Mouse (Mus musculus): ENCODE data around the gene Slc44a5. TPM values are rescaled to one million over a fixed set of nuclear protein-coding genes. Genes with fewer than 3 reads are reported as not detected.
"Not testable (repeated sequence)": the region's sequence is repeated elsewhere in the genome, so short reads cannot be mapped to it uniquely, and the experiment has no call there.

Slc44a5 gene
- total RNA-seq, 2 experiments from 2014 or later: 43.9 to 55.5 TPM

- no peak for DNase-seq (ENCODE audit: extremely low spot score in 1 of 2, low spot score in 1 of 2)
Observed at GRCm38 (mm10) chr3:154142618-154143017, 169.4 kb downstream of the Slc44a5 start.

GRCm38 (mm10) chr3:154145750-154146149 lies 172.5 kb downstream of the Slc44a5 start:
- no peak for DNase-seq (ENCODE audit: extremely low spot score in 1 of 2, low spot score in 1 of 2)

- DNase-seq (ENCODE audit: extremely low spot score in 1 of 2, low spot score in 1 of 2): no peak
Observed at GRCm38 (mm10) chr3:154149778-154150177, 176.5 kb downstream of the Slc44a5 start.

- DNase-seq (ENCODE audit: extremely low spot score in 1 of 2, low spot score in 1 of 2): not testable (repeated sequence)
Observed at GRCm38 (mm10) chr3:154153541-154153940, 180.3 kb downstream of the Slc44a5 start.

GRCm38 (mm10) chr3:154165882-154166281 lies 192.6 kb downstream of the Slc44a5 start:
- DNase-seq (ENCODE audit: extremely low spot score in 1 of 2, low spot score in 1 of 2): no peak

GRCm38 (mm10) chr3:154171881-154172592 lies 198.8 kb downstream of the Slc44a5 start:
- peak; percentile 40 to 64 for DNase-seq (ENCODE audit: extremely low spot score in 1 of 2, low spot score in 1 of 2)

- DNase-seq (ENCODE audit: extremely low spot score in 1 of 2, low spot score in 1 of 2): no peak
Observed at GRCm38 (mm10) chr3:154172593-154172965, 199.3 kb downstream of the Slc44a5 start.

- DNase-seq (ENCODE audit: extremely low spot score in 1 of 2, low spot score in 1 of 2): no peak
Observed at GRCm38 (mm10) chr3:154173556-154173955, 200.3 kb downstream of the Slc44a5 start.

- no peak for DNase-seq (ENCODE audit: extremely low spot score in 1 of 2, low spot score in 1 of 2)
Observed at GRCm38 (mm10) chr3:154174031-154174430, 200.8 kb downstream of the Slc44a5 start.

GRCm38 (mm10) chr3:154174766-154175165 lies 201.5 kb downstream of the Slc44a5 start:
- DNase-seq (ENCODE audit: extremely low spot score in 1 of 2, low spot score in 1 of 2): no peak

GRCm38 (mm10) chr3:154177665-154178305 lies 204.5 kb downstream of the Slc44a5 start:
- DNase-seq (ENCODE audit: extremely low spot score in 1 of 2, low spot score in 1 of 2): no peak

GRCm38 (mm10) chr3:154179423-154179920 lies 206.2 kb downstream of the Slc44a5 start:
- no peak for DNase-seq (ENCODE audit: extremely low spot score in 1 of 2, low spot score in 1 of 2)

- DNase-seq (ENCODE audit: extremely low spot score in 1 of 2, low spot score in 1 of 2): no peak
Observed at GRCm38 (mm10) chr3:154182987-154183386, 209.8 kb downstream of the Slc44a5 start.

- no peak for DNase-seq (ENCODE audit: extremely low spot score in 1 of 2, low spot score in 1 of 2)
Observed at GRCm38 (mm10) chr3:154183957-154184356, 210.7 kb downstream of the Slc44a5 start.

GRCm38 (mm10) chr3:154188668-154189067 lies 215.4 kb downstream of the Slc44a5 start:
- DNase-seq (ENCODE audit: extremely low spot score in 1 of 2, low spot score in 1 of 2): no peak

GRCm38 (mm10) chr3:154192328-154193030 lies 219.2 kb downstream of the Slc44a5 start:
- DNase-seq (ENCODE audit: extremely low spot score in 1 of 2, low spot score in 1 of 2): no peak

- DNase-seq (ENCODE audit: extremely low spot score in 1 of 2, low spot score in 1 of 2): no peak
Observed at GRCm38 (mm10) chr3:154193189-154193840, 220.1 kb downstream of the Slc44a5 start.

GRCm38 (mm10) chr3:154200422-154200828 lies 227.2 kb downstream of the Slc44a5 start:
- no peak for DNase-seq (ENCODE audit: extremely low spot score in 1 of 2, low spot score in 1 of 2)

GRCm38 (mm10) chr3:154201796-154202195 lies 228.6 kb downstream of the Slc44a5 start:
- DNase-seq (ENCODE audit: extremely low spot score in 1 of 2, low spot score in 1 of 2): no peak

GRCm38 (mm10) chr3:154202383-154202782 lies 229.1 kb downstream of the Slc44a5 start:
- DNase-seq (ENCODE audit: extremely low spot score in 1 of 2, low spot score in 1 of 2): no peak

GRCm38 (mm10) chr3:154208479-154208878 lies 235.2 kb downstream of the Slc44a5 start:
- no peak for DNase-seq (ENCODE audit: extremely low spot score in 1 of 2, low spot score in 1 of 2)
